14 mouse cellular contexts compared by ENCODE assay signal in genomic region chr5:148633331-148633730, GRCm38 (mm10).
DNase-seq lines count a peak whose midpoint lies in the region; ATAC-seq lines count a peak whose summit lies in the region.
"Had no signal": no experiment of that assay in that cellular context is flagged by ENCODE, and none has a peak within 500 bp of the region (broad histone marks: within the 10 kb centered on the region; RNA-seq: fewer than 3 reads in every experiment).

No protein-coding gene starts in this region.

- H3K9me3 ChIP-seq in heart, embryonic 10.5 days: no peaks in the 10 kb centered on the region
- H3K9me3 ChIP-seq in heart, embryonic 11.5 days (replicated peaks; ENCODE audit: control insufficient read depth, low read length): no peaks in the 10 kb centered on the region
- H3K9me3 ChIP-seq: midbrain, embryonic 12.5 days; neural tube, embryonic 13.5 days had no signal

- H3K4me1 ChIP-seq in heart, embryonic 10.5 days: peaks cover 22% of the 10 kb centered on the region
- peaks cover 18% of the 10 kb centered on the region for H3K4me1 ChIP-seq in heart, embryonic 11.5 days (ENCODE audit: control insufficient read depth, insufficient read depth, low read length)

- ATAC-seq in heart, embryonic 11.5 days (replicated peaks; ENCODE audit: insufficient number of reproducible peaks, low FRiP score, low TSS enrichment): no peak

- DNase-seq in heart, embryonic 10.5 days (ENCODE audit: low spot score): no peak
- peak; percentile 14 for DNase-seq in ovary, postnatal 36 days (ENCODE audit: low spot score)
- DNase-seq in ovary, postnatal 14 days (ENCODE audit: low spot score): no peak
- DNase-seq in heart, postnatal 14 days: peak; percentile 13 to 18
- peak; percentile 50 for DNase-seq in testis, postnatal 10 days (ENCODE audit: low spot score)
- DNase-seq in adipocyte (ENCODE audit: low spot score): no peak
- DNase-seq: cerebellum, adult 18-20 months; embryo, embryonic 11 days; kidney, postnatal 14 days; layer of hippocampus, postnatal 36 days; right cerebral cortex, adult 18-20 months had no signal

- H3K4me3 ChIP-seq in heart, embryonic 10.5 days: no peak overlapping the region
- H3K4me3 ChIP-seq in heart, embryonic 11.5 days (ENCODE audit: low read depth, low read length): no peak overlapping the region
- H3K4me3 ChIP-seq: midbrain, embryonic 12.5 days; neural tube, embryonic 13.5 days had no signal

- H3K9ac ChIP-seq in heart, embryonic 11.5 days (ENCODE audit: low read depth, low read length): no peak overlapping the region
- H3K9ac ChIP-seq: midbrain, embryonic 12.5 days; neural tube, embryonic 13.5 days had no signal

- intact Hi-C loops in heart, postnatal 14 days (cut with DNase I): no loop called here

- 77% methylated on average over 6 of the region's 6 CpGs for WGBS in heart, embryonic 10.5 days
- WGBS in heart, embryonic 11.5 days (ENCODE audit: insufficient replicate concordance): 77% methylated on average over 6 of the region's 6 CpGs

- no peaks in the 10 kb centered on the region for H3K36me3 ChIP-seq in heart, embryonic 10.5 days
- no peaks in the 10 kb centered on the region for H3K36me3 ChIP-seq in heart, embryonic 11.5 days (ENCODE audit: control insufficient read depth, insufficient read depth, low read length)
- H3K36me3 ChIP-seq: midbrain, embryonic 12.5 days; neural tube, embryonic 13.5 days had no signal

- peaks cover 12% of the 10 kb centered on the region for H3K27me3 ChIP-seq in heart, embryonic 10.5 days (ENCODE audit: insufficient read depth, poor library complexity, severe bottlenecking)
- 0 out of 2 replicates have a peak, but pooled peaks cover 2% of the 10 kb centered on the region for H3K27me3 ChIP-seq in heart, embryonic 11.5 days (ENCODE audit: control insufficient read depth, insufficient read depth, low read length)
- H3K27me3 ChIP-seq: midbrain, embryonic 12.5 days; neural tube, embryonic 13.5 days had no signal

- peak overlapping the region; percentile 17 for H3K27ac ChIP-seq in heart, embryonic 10.5 days
- H3K27ac ChIP-seq in heart, embryonic 11.5 days (ENCODE audit: low read depth, low read length): no peak overlapping the region
- H3K27ac ChIP-seq: midbrain, embryonic 12.5 days; neural tube, embryonic 13.5 days had no signal

- H3K4me2 ChIP-seq in heart, embryonic 11.5 days: no peak overlapping the region
- H3K4me2 ChIP-seq: midbrain, embryonic 12.5 days; neural tube, embryonic 13.5 days had no signal

Comparison
In these comparisons a context has a peak if more than half of its experiments do, and no peak if none do; other contexts are left out.
1. DNase-seq: peak in ovary, postnatal 36 days (single experiment), heart, postnatal 14 days (2 of 2) and testis, postnatal 10 days (single experiment); none in heart, embryonic 10.5 days (single experiment), ovary, postnatal 14 days (single experiment) and adipocyte (single experiment).